Comparison of ENCODE assay signal across 9 mouse cellular contexts in genomic region chr5:36390591-36390927, GRCm38 (mm10). TPM values are rescaled to one million over a fixed set of nuclear protein-coding genes. Genes with fewer than 3 reads are reported as not detected.
DNase-seq lines count a peak whose midpoint lies in the region; ATAC-seq and TF ChIP-seq lines count a peak whose summit lies in the region.
"Not testable (repeated sequence)": the region's sequence is repeated elsewhere in the genome, so short reads cannot be mapped to it uniquely, and the experiment has no call there.
"Had no signal": no experiment of that assay in that cellular context is flagged by ENCODE, and none has a peak within 500 bp of the region (broad histone marks: within the 10 kb centered on the region; RNA-seq: fewer than 3 reads in every experiment).

No protein-coding gene starts in this region.

- not testable (repeated sequence) for TF ChIP-seq EP300 in stomach, postnatal 0 days (optimal IDR thresholded peaks at IDR 0.05)

- ATAC-seq in granulocyte monocyte progenitor cell, adult 5-6 weeks (replicated peaks; ENCODE audit: poor library complexity, severe bottlenecking) = peak; percentile 55
- ATAC-seq in heart, embryonic 15.5 days (replicated peaks; ENCODE audit: insufficient number of reproducible peaks, insufficient read depth, low FRiP score, low read depth); limb, embryonic 13.5 days (ENCODE audit: low FRiP score, low read depth); lung, embryonic 15.5 days (ENCODE audit: borderline replicate concordance, extremely low read depth, low FRiP score, low TSS enrichment); stomach, embryonic 14.5 days (ENCODE audit: insufficient number of reproducible peaks, insufficient read depth, low FRiP score, low read depth): not testable (repeated sequence)
- peak; percentile 50 for ATAC-seq in stomach, postnatal 0 days (ENCODE audit: low FRiP score, low TSS enrichment)

- not testable (repeated sequence) for H3K9ac ChIP-seq in heart, embryonic 15.5 days; limb, embryonic 13.5 days; lung, embryonic 15.5 days; stomach, embryonic 14.5 days (replicated peaks; ENCODE audit: low read depth, low read length); stomach, postnatal 0 days (ENCODE audit: low read length)

- peaks cover 10% of the 10 kb centered on the region; the same call in 1 of the 2 replicates for H3K27me3 ChIP-seq in heart, embryonic 15.5 days
- H3K27me3 ChIP-seq in limb, embryonic 13.5 days; lung, embryonic 15.5 days; stomach, embryonic 14.5 days (ENCODE audit: control insufficient read depth, insufficient read depth, low read length); stomach, postnatal 0 days (ENCODE audit: control insufficient read depth, insufficient read depth, low read length): not testable (repeated sequence)

- not testable (repeated sequence) for H3K4me3 ChIP-seq in heart, embryonic 15.5 days; limb, embryonic 13.5 days; lung, embryonic 15.5 days; stomach, embryonic 14.5 days (ENCODE audit: low read depth, low read length); stomach, postnatal 0 days (ENCODE audit: low read depth, low read length)

- H3K4me2 ChIP-seq in heart, embryonic 15.5 days; limb, embryonic 13.5 days (replicated peaks); lung, embryonic 15.5 days; stomach, embryonic 14.5 days (replicated peaks; ENCODE audit: low read depth, low read length); stomach, postnatal 0 days (replicated peaks; ENCODE audit: low read depth): not testable (repeated sequence)

- not testable (repeated sequence) for TF ChIP-seq CTCF in stomach, postnatal 0 days (IDR thresholded peaks at IDR 0.05; ENCODE audit: low read depth)

- H3K27ac ChIP-seq in heart, embryonic 15.5 days = peak overlapping the region; percentile 32; the same call in 1 of the 2 replicates
- H3K27ac ChIP-seq in limb, embryonic 13.5 days = peak overlapping the region; percentile 63; the same call in 1 of the 2 replicates
- peak overlapping the region; percentile 95 for H3K27ac ChIP-seq in lung, embryonic 15.5 days
- H3K27ac ChIP-seq in stomach, embryonic 14.5 days (ENCODE audit: low read length) = peak overlapping the region; percentile 68; the same call in 1 of the 2 replicates
- H3K27ac ChIP-seq in stomach, postnatal 0 days (replicated peaks) = peak overlapping the region; percentile 74; the same call in 1 of the 2 replicates

- H3K36me3 ChIP-seq in heart, embryonic 15.5 days; limb, embryonic 13.5 days; lung, embryonic 15.5 days; stomach, embryonic 14.5 days (ENCODE audit: control insufficient read depth, insufficient read depth, low read length); stomach, postnatal 0 days (ENCODE audit: control insufficient read depth, insufficient read depth, low read length): not testable (repeated sequence)

- peaks cover 49% of the 10 kb centered on the region for H3K4me1 ChIP-seq in heart, embryonic 15.5 days (replicated peaks)
- H3K4me1 ChIP-seq in limb, embryonic 13.5 days = peaks cover 63% of the 10 kb centered on the region
- H3K4me1 ChIP-seq in lung, embryonic 15.5 days = peaks cover 83% of the 10 kb centered on the region
- peaks cover 14% of the 10 kb centered on the region; the same call in 1 of the 2 replicates for H3K4me1 ChIP-seq in stomach, embryonic 14.5 days (ENCODE audit: control insufficient read depth, insufficient read depth, low read length)
- H3K4me1 ChIP-seq in stomach, postnatal 0 days (replicated peaks; ENCODE audit: control insufficient read depth, insufficient read depth) = not testable (repeated sequence)

- H3K9me3 ChIP-seq in heart, embryonic 15.5 days (replicated peaks); limb, embryonic 13.5 days; lung, embryonic 15.5 days; stomach, embryonic 14.5 days (ENCODE audit: control insufficient read depth, low read depth, low read length); stomach, postnatal 0 days (ENCODE audit: control insufficient read depth, low read length): not testable (repeated sequence)

- DNase-seq in kidney, postnatal 25 days = peak; percentile 20 to 33
- peak; percentile 41 for DNase-seq in lung, postnatal 14 days
- DNase-seq in stomach, postnatal 0 days (ENCODE audit: low spot score) = not testable (repeated sequence)

RNA-seq across cellular contexts. Expression of gene Sorcs2, which starts 7.4 kb away (rescaled TPM):
- not detected in 2 replicates for total RNA-seq in granulocyte monocyte progenitor cell, adult 5-6 weeks (2014; fragmentation: Nextera tagmentation)
- not detected in 2 replicates for total RNA-seq in granulocyte monocyte progenitor cell, adult 5-6 weeks (2017)
- 8.6 and 12.1 TPM in 2 replicates for polyA plus RNA-seq in heart, embryonic 15.5 days (2015; fragmentation: Nextera tagmentation; extraction: Ambion mirVana)
- polyA plus RNA-seq in limb, embryonic 13.5 days (2015; fragmentation: Nextera tagmentation; extraction: Ambion mirVana) = 21.2 and 23.0 TPM in 2 replicates
- polyA plus RNA-seq in lung, embryonic 15.5 days (2015; fragmentation: Nextera tagmentation; extraction: Ambion mirVana) = 19.6 and 21.2 TPM in 2 replicates
- polyA plus RNA-seq in stomach, embryonic 14.5 days (2014; fragmentation: Nextera tagmentation; extraction: Ambion mirVana) = 14.5 and 16.0 TPM in 2 replicates
- 3.1 and 4.2 TPM in 2 replicates for polyA plus RNA-seq in stomach, postnatal 0 days (2015; fragmentation: Nextera tagmentation; extraction: Ambion mirVana)
- total RNA-seq: common myeloid progenitor, adult 5-6 weeks had no signal

Comparison
In these comparisons a context has a peak if more than half of its experiments do, and no peak if none do; other contexts are left out.
1. H3K27ac ChIP-seq: peak in every context shown above with its lines; median percentile 95 in lung, embryonic 15.5 days; 74 in stomach, postnatal 0 days; 68 in stomach, embryonic 14.5 days; 63 in limb, embryonic 13.5 days; 32 in heart, embryonic 15.5 days.